Mouse (Mus musculus) layer of hippocampus, adult 9-11 months (tissue): ENCODE results near the gene Lgals7.

ENCODE experiments used
- DNase-seq: peaks from one replicate; pipeline ENCODE4 v3.0.0; 2022

Lgals7 gene

GRCm38 (mm10) chr7:28831411-28832125 is 32.1 kb upstream of the Lgals7 start:
- DNase-seq = no peak

- DNase-seq = no peak
These were observed 31.5 kb upstream of the Lgals7 start for GRCm38 (mm10) chr7:28832137-28832536.

- DNase-seq = no peak
These were observed 29.8 kb upstream of the Lgals7 start, which contains the start of gene Lgals4 for GRCm38 (mm10) chr7:28833723-28834347. Lgals4 (plus strand) TSS chr7:28833854.

GRCm38 (mm10) chr7:28836936-28837335 is 26.7 kb upstream of the Lgals7 start:
- DNase-seq = no peak

- DNase-seq = no peak
These were observed 25.3 kb upstream of the Lgals7 start for GRCm38 (mm10) chr7:28838331-28838730.

- no peak for DNase-seq
These were observed 16.4 kb upstream of the Lgals7 start for GRCm38 (mm10) chr7:28847273-28847672.

GRCm38 (mm10) chr7:28849700-28850236 is 13.9 kb upstream of the Lgals7 start:
- DNase-seq = no peak

- DNase-seq = no peak
These were observed 13.0 kb upstream of the Lgals7 start for GRCm38 (mm10) chr7:28850642-28851041.

GRCm38 (mm10) chr7:28859953-28860352 is 3.7 kb upstream of the Lgals7 start:
- DNase-seq = no peak

- DNase-seq = no peak
These were observed 2.8 kb upstream of the Lgals7 start for GRCm38 (mm10) chr7:28860898-28861297.

GRCm38 (mm10) chr7:28862817-28863499 is 695 bp upstream of the Lgals7 start:
- peak; percentile 51 for DNase-seq

- no peak for DNase-seq
These were observed 666 bp downstream of the Lgals7 start for GRCm38 (mm10) chr7:28864288-28864750.

GRCm38 (mm10) chr7:28865481-28866300 is 2.0 kb downstream of the Lgals7 start:
- peak; percentile 78 for DNase-seq

GRCm38 (mm10) chr7:28866769-28867507 is 3.3 kb downstream of the Lgals7 start:
- no peak for DNase-seq

- DNase-seq = peak; percentile 45
These were observed 4.1 kb downstream of the Lgals7 start for GRCm38 (mm10) chr7:28867508-28868340.

- no peak for DNase-seq
These were observed 7.4 kb downstream of the Lgals7 start for GRCm38 (mm10) chr7:28870901-28871664.

- no peak for DNase-seq
These were observed 10.9 kb downstream of the Lgals7 start for GRCm38 (mm10) chr7:28874565-28874964.

GRCm38 (mm10) chr7:28876099-28876498 is 12.4 kb downstream of the Lgals7 start:
- DNase-seq = no peak

GRCm38 (mm10) chr7:28877155-28877554 is 13.5 kb downstream of the Lgals7 start:
- DNase-seq = no peak

- no peak for DNase-seq
These were observed 14.2 kb downstream of the Lgals7 start for GRCm38 (mm10) chr7:28877856-28878255.
